In the genomic region with DNA sequence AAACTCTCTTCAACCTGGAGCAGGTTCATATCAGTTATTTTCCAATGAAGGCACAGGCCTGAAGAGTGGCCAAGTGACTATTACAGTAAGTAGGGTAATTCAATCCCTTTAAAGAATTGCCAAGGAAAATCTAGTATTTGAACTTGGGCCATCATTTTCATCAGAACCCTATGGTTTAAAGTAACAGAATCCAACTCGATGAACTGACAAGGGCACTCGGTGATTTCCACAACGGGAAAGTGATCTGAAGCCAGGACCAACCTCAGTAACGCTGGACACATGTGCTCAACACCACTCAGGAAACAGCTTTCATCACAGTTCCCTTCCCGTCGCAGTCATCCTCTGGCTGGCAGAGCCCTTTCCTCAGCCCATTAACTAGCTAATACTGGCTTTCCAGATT, we compare ENCODE assay signal across 24 mouse cellular contexts.
DNase-seq lines count a peak whose midpoint lies in the region; ATAC-seq lines count a peak whose summit lies in the region.
"Had no signal": no experiment of that assay in that cellular context is flagged by ENCODE, and none has a peak within 500 bp of the region (broad histone marks: within the 10 kb centered on the region; RNA-seq: fewer than 3 reads in every experiment).

No protein-coding gene starts in this region.

- H3K4me3 ChIP-seq in limb, embryonic 10.5 days = no peak overlapping the region
- H3K4me3 ChIP-seq: embryonic facial prominence, embryonic 13.5 days; embryonic facial prominence, embryonic 15.5 days; erythroblast, embryonic 14.5 days; forebrain, embryonic 13.5 days; forebrain, embryonic 15.5 days had no signal

- H3K4me1 ChIP-seq in limb, embryonic 10.5 days = peaks cover 26% of the 10 kb centered on the region

- H3K27me3 ChIP-seq in limb, embryonic 10.5 days (ENCODE audit: low read depth, poor library complexity, severe bottlenecking) = no peaks in the 10 kb centered on the region; the same call in 1 of the 2 replicates
- H3K27me3 ChIP-seq: Patski had no signal

- DNase-seq in 416B (ENCODE audit: low read depth) (peak; percentile 46), adipocyte (ENCODE audit: low spot score) (peak; percentile 64)
- DNase-seq in urinary bladder, postnatal 25 days (ENCODE audit: low spot score) = no peak
- no peak for DNase-seq in left cerebral cortex, adult 9 months (ENCODE audit: low spot score in 2 of 2)
- DNase-seq in limb, embryonic 10.5 days (ENCODE audit: low spot score) = no peak
- DNase-seq: adrenal gland, adult 2 months; adrenal gland, postnatal 10 days; adrenal gland, postnatal 25 days; cerebellum, adult 11 months; cerebellum, adult 18-20 months; cerebellum, adult 8-10 months; cerebellum, adult 9-11 months; cerebellum, postnatal 14 days; cerebellum, postnatal 36 days; embryo, embryonic 11 days; forebrain, postnatal 0 days had no signal

- WGBS in limb, embryonic 10.5 days = 70% methylated on average over 6 of the region's 6 CpGs

- no peak overlapping the region for H3K27ac ChIP-seq in limb, embryonic 10.5 days
- H3K27ac ChIP-seq: embryonic facial prominence, embryonic 13.5 days; embryonic facial prominence, embryonic 15.5 days; forebrain, embryonic 13.5 days had no signal

- peak; percentile 26; the same call in 1 of the 2 replicates for ATAC-seq in granulocyte monocyte progenitor cell, adult 5-6 weeks (replicated peaks; ENCODE audit: poor library complexity, severe bottlenecking)
- ATAC-seq: activated CD4-positive, CD25-positive, alpha-beta regulatory T cell, adult 4 months; forebrain, embryonic 13.5 days; forebrain, embryonic 15.5 days; Patski had no signal

- H3K9me3 ChIP-seq in limb, embryonic 10.5 days (replicated peaks) = 0 out of 2 replicates have a peak, but pooled peaks cover 2% of the 10 kb centered on the region
- H3K9me3 ChIP-seq: embryonic facial prominence, embryonic 13.5 days; embryonic facial prominence, embryonic 15.5 days; forebrain, embryonic 15.5 days had no signal

- no peaks in the 10 kb centered on the region for H3K36me3 ChIP-seq in limb, embryonic 10.5 days
- H3K36me3 ChIP-seq: embryonic facial prominence, embryonic 13.5 days; embryonic facial prominence, embryonic 15.5 days; forebrain, embryonic 15.5 days had no signal

Comparison
In these comparisons a context has a peak if more than half of its experiments do, and no peak if none do; other contexts are left out.
1. DNase-seq: peak in 416B (single experiment) and adipocyte (single experiment); none in urinary bladder, postnatal 25 days (single experiment), left cerebral cortex, adult 9 months (0 of 2) and limb, embryonic 10.5 days (single experiment).